Mouse (Mus musculus) hindbrain, embryonic 16.5 days (tissue): Measurements from ENCODE around the gene Kcnn4. TPM values are rescaled to one million over a fixed set of nuclear protein-coding genes. Genes with fewer than 3 reads are reported as not detected.

Experiments used
- ATAC-seq: fragments of 200-750 bp; cut with Nextera tagmentation; 2 replicates; pipeline ENCODE4 v1.8.0; 2017; ENCODE audit warnings: moderate TSS enrichment, moderate library complexity
- H3K27ac ChIP-seq: fragments of 300-500 bp; sonication (generic); 2 replicates; pipeline ENCODE4 v1.5.1; 2014; ENCODE audit warnings: low read depth, mild to moderate bottlenecking, control low read depth, low read length, moderate library complexity
- H3K27me3 ChIP-seq: fragments of 300-500 bp; sonication (generic); replicated peaks from 2 replicates; pipeline ENCODE4 v1.6.1; 2014; ENCODE audit warnings: low read length; ENCODE audit not compliant: control insufficient read depth, insufficient read depth
- H3K36me3 ChIP-seq: fragments of 300-500 bp; sonication (generic); 2 replicates; pipeline ENCODE4 v1.6.1; 2014; ENCODE audit warnings: mild to moderate bottlenecking, low read length, moderate library complexity, mixed read lengths; ENCODE audit not compliant: control insufficient read depth, insufficient read depth
- H3K4me1 ChIP-seq: fragments of 300-500 bp; sonication (generic); 2 replicates; pipeline ENCODE4 v1.6.1; 2014; ENCODE audit warnings: low read depth, low read length; ENCODE audit not compliant: control insufficient read depth, insufficient read depth
- H3K4me2 ChIP-seq: fragments of 300-500 bp; sonication (generic); 2 replicates; pipeline ENCODE4 v1.6.1; 2014; ENCODE audit warnings: mild to moderate bottlenecking, low read length, control low read depth, moderate library complexity
- H3K4me3 ChIP-seq: fragments of 300-500 bp; sonication (generic); 2 replicates; pipeline ENCODE4 v1.5.1; 2014; ENCODE audit warnings: mild to moderate bottlenecking, low read length, control low read depth, moderate library complexity
- H3K9ac ChIP-seq: fragments of 300-500 bp; sonication (generic); 2 replicates; pipeline ENCODE4 v1.6.1; 2014; ENCODE audit warnings: low read depth, mild to moderate bottlenecking, control low read depth, low read length, moderate library complexity
- H3K9me3 ChIP-seq: fragments of 300-500 bp; sonication (generic); 2 replicates; pipeline ENCODE4 v1.6.1; 2014; ENCODE audit warnings: mild to moderate bottlenecking, low read length, moderate library complexity; ENCODE audit not compliant: control insufficient read depth
- WGBS: fragments of 180-500 bp; shearing (Covaris S2); extraction: QIAGEN DNeasy Blood & Tissue Kit; methylation state at CpG from one replicate; pipeline ENCODE4 v1.1.7; 2014; 5-methylcytosine and 5-hydroxymethylcytosine counted together
- polyA plus RNA-seq: library from polyadenylated mRNA; unstranded; fragments of >200 nt; fragmentation: Nextera tagmentation; extraction: Ambion mirVana; gene quantifications from 2 replicates; pipeline ENCODE4 v1.2.1, GENCODE M21; 2015

Kcnn4 gene
- polyA plus RNA-seq, result 2.5 and 3.2 TPM in 2 replicates

GRCm38 (mm10) chr7:24369731-24370541 lies at the start of gene Kcnn4:
Gene Kcnn4 (plus strand): TSS chr7:24370263.
- H3K4me1 ChIP-seq, result peaks cover 6% of the 10 kb centered on the region
- H3K36me3 ChIP-seq, result no peaks in the 10 kb centered on the region
- no peak within 1 kb of the TSS for H3K9ac ChIP-seq
- H3K4me2 ChIP-seq, result no peak within 1 kb of the TSS
- 0 out of 2 replicates have a peak within 1 kb of the TSS, but pooled peaks have one; percentile 1 for H3K4me3 ChIP-seq
- WGBS, result 47% methylated on average over 23 of the region's 23 CpGs
- ATAC-seq, result no peak
- H3K9me3 ChIP-seq, result no peaks in the 10 kb centered on the region
- H3K27ac ChIP-seq, result no peak within 1 kb of the TSS
- no peaks in the 10 kb centered on the region for H3K27me3 ChIP-seq

- 83% methylated on average over 4 of the region's 4 CpGs for WGBS
- Histone ChIP-seq H3K9me3 (peaks cover 3% of the 10 kb centered on the region), H3K27me3 (no peaks in the 10 kb centered on the region; the same call in 1 of the 2 replicates)
These were observed 47.5 kb upstream of the Kcnn4 start for GRCm38 (mm10) chr7:24322593-24322992.

GRCm38 (mm10) chr7:24325197-24325596 lies 44.9 kb upstream of the Kcnn4 start:
- no peak for ATAC-seq
- Histone ChIP-seq H3K4me2 (peak overlapping the region; percentile 66), H3K36me3 (no peaks in the 10 kb centered on the region), H3K4me1 (peaks cover 5% of the 10 kb centered on the region), H3K27me3 (no peaks in the 10 kb centered on the region), H3K9me3 (peaks cover 3% of the 10 kb centered on the region), H3K9ac (no peak overlapping the region), H3K4me3 (no peak overlapping the region), H3K27ac (no peak overlapping the region)
- 67% methylated on average over 6 of the region's 6 CpGs for WGBS

More at GRCm38 (mm10) chr7:24322593-24322992, 47.5 kb upstream of the Kcnn4 start:
- H3K4me1 ChIP-seq, result peaks cover 5% of the 10 kb centered on the region
- no peak overlapping the region for H3K4me3 ChIP-seq
- H3K27ac ChIP-seq, result no peak overlapping the region
- H3K4me2 ChIP-seq, result no peak overlapping the region
- no peaks in the 10 kb centered on the region for H3K36me3 ChIP-seq
- no peak for ATAC-seq
- no peak overlapping the region for H3K9ac ChIP-seq

- H3K27me3 ChIP-seq, result no peaks in the 10 kb centered on the region
- peak overlapping the region; percentile 66 for H3K4me2 ChIP-seq
- H3K36me3 ChIP-seq, result no peaks in the 10 kb centered on the region
- peak; percentile 79 for ATAC-seq
- peak overlapping the region; percentile 35 for H3K4me3 ChIP-seq
- 5% methylated on average over 13 of the region's 13 CpGs for WGBS
- H3K9ac ChIP-seq, result peak overlapping the region; percentile 50
- peaks cover 3% of the 10 kb centered on the region for H3K9me3 ChIP-seq
- H3K4me1 ChIP-seq, result peaks cover 5% of the 10 kb centered on the region
- peak overlapping the region; percentile 44; the same call in 1 of the 2 replicates for H3K27ac ChIP-seq
These were observed 44.4 kb upstream of the Kcnn4 start for GRCm38 (mm10) chr7:24325675-24326128.

GRCm38 (mm10) chr7:24326273-24327135 lies 43.6 kb upstream of the Kcnn4 start:
- WGBS, result 36% methylated on average over 20 of the region's 20 CpGs
- H3K4me2 ChIP-seq, result peak overlapping the region; percentile 66

GRCm38 (mm10) chr7:24327281-24327975 lies 42.6 kb upstream of the Kcnn4 start:
- Histone ChIP-seq H3K27me3 (no peaks in the 10 kb centered on the region), H3K4me1 (peaks cover 5% of the 10 kb centered on the region), H3K9ac (no peak overlapping the region), H3K4me3 (no peak overlapping the region), H3K27ac (no peak overlapping the region), H3K36me3 (no peaks in the 10 kb centered on the region), H3K9me3 (peaks cover 3% of the 10 kb centered on the region), H3K4me2 (no peak overlapping the region)
- WGBS, result 93% methylated on average over 14 of the region's 14 CpGs
- no peak for ATAC-seq

More at GRCm38 (mm10) chr7:24326273-24327135, 43.6 kb upstream of the Kcnn4 start:
- Histone ChIP-seq H3K36me3 (no peaks in the 10 kb centered on the region), H3K9ac (no peak overlapping the region), H3K4me1 (peaks cover 5% of the 10 kb centered on the region), H3K27me3 (no peaks in the 10 kb centered on the region), H3K27ac (no peak overlapping the region), H3K4me3 (peak overlapping the region; percentile 35), H3K9me3 (peaks cover 3% of the 10 kb centered on the region)
- ATAC-seq, result peak; percentile 67

GRCm38 (mm10) chr7:24333304-24333986 lies 36.6 kb upstream of the Kcnn4 start, which contains the start of gene Tescl:
Gene Tescl (minus strand): TSS chr7:24333936.
- Histone ChIP-seq H3K27me3 (peaks cover 3% of the 10 kb centered on the region; the same call in 1 of the 2 replicates), H3K9ac (no peak within 1 kb of the TSS), H3K9me3 (peaks cover 5% of the 10 kb centered on the region), H3K36me3 (no peaks in the 10 kb centered on the region), H3K4me3 (peak within 1 kb of the TSS; percentile 6), H3K4me2 (0 out of 2 replicates have a peak within 1 kb of the TSS, but pooled peaks have one; percentile 20), H3K4me1 (no peaks in the 10 kb centered on the region), H3K27ac (no peak within 1 kb of the TSS)
- 50% methylated on average over 49 of the region's 49 CpGs for WGBS
- ATAC-seq, result no peak

GRCm38 (mm10) chr7:24335699-24336309 lies 34.3 kb upstream of the Kcnn4 start:
- H3K9ac ChIP-seq, result no peak overlapping the region
- no peaks in the 10 kb centered on the region for H3K36me3 ChIP-seq
- no peak overlapping the region for H3K4me3 ChIP-seq
- peaks cover 3% of the 10 kb centered on the region; the same call in 1 of the 2 replicates for H3K27me3 ChIP-seq
- no peak overlapping the region for H3K4me2 ChIP-seq
- H3K27ac ChIP-seq, result no peak overlapping the region
- H3K9me3 ChIP-seq, result peaks cover 5% of the 10 kb centered on the region
- peak; percentile 63; the same call in 1 of the 2 replicates for ATAC-seq
- 17% methylated on average over 5 of the region's 5 CpGs for WGBS
- no peaks in the 10 kb centered on the region for H3K4me1 ChIP-seq
